19 mouse cellular contexts compared by ENCODE assay signal in the genomic region with DNA sequence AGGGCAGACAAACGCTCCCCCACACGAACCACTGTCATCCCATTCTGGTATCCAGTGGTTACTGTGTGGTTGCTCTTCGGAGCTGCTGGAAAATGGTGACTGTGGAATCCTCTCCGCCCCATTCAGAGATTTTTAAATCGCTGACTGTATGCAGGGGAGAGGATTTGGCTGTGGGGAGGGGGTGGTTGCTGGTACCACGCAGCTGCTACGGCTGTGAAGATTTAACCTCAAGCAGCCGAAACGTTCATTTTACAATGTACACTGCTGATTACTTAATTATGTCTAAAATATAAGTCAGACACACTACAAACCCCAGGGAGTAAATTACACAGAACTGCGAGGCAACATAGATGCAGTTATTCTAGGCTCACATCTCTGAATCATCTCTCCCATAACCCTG.
DNase-seq lines count a peak whose midpoint lies in the region; ATAC-seq and TF ChIP-seq lines count a peak whose summit lies in the region.
"Had no signal": no experiment of that assay in that cellular context is flagged by ENCODE, and none has a peak within 500 bp of the region (broad histone marks: within the 10 kb centered on the region; RNA-seq: fewer than 3 reads in every experiment).

No protein-coding gene starts in this region.

- no peak for TF ChIP-seq CTCF in forebrain, postnatal 0 days (IDR thresholded peaks at IDR 0.05; ENCODE audit: low read depth)
- TF ChIP-seq CTCF in left cerebral cortex, adult 2 months (IDR thresholded peaks at IDR 0.05) = no peak

- ATAC-seq in forebrain, postnatal 0 days = peak; percentile 58
- ATAC-seq in forebrain, embryonic 11.5 days (replicated peaks; ENCODE audit: low FRiP score) = no peak
- peak; percentile 51; the same call in 1 of the 2 replicates for ATAC-seq in embryonic facial prominence, embryonic 15.5 days (ENCODE audit: insufficient number of reproducible peaks, low FRiP score, low TSS enrichment, low read depth)
- no peak for ATAC-seq in erythroid progenitor cell, adult 5-6 weeks (replicated peaks; ENCODE audit: low FRiP score, poor library complexity, severe bottlenecking)
- ATAC-seq: inflammation-experienced regulatory T-cells, adult 6 months; intestine, postnatal 0 days had no signal

- intact Hi-C loops in left cerebral cortex, adult 2 months (cut with DNase I) = no loop called here
- intact Hi-C loops in left cerebral cortex, postnatal 36 days (cut with DNase I) = no loop called here

- H3K9me3 ChIP-seq in forebrain, postnatal 0 days (ENCODE audit: low read length) = no peaks in the 10 kb centered on the region
- H3K9me3 ChIP-seq in forebrain, embryonic 11.5 days (ENCODE audit: control insufficient read depth, low read length) = no peaks in the 10 kb centered on the region
- H3K9me3 ChIP-seq in embryonic facial prominence, embryonic 15.5 days (replicated peaks) = no peaks in the 10 kb centered on the region
- H3K9me3 ChIP-seq: embryonic facial prominence, embryonic 12.5 days; forebrain, embryonic 10.5 days; heart, embryonic 12.5 days; hindbrain, embryonic 15.5 days had no signal

- 63% methylated on average over 10 of the region's 10 CpGs for WGBS in forebrain, postnatal 0 days
- 82% methylated on average over 10 of the region's 10 CpGs for WGBS in forebrain, embryonic 11.5 days
- 61% methylated on average over 10 of the region's 10 CpGs for WGBS in embryonic facial prominence, embryonic 15.5 days

- no peak overlapping the region for H3K4me2 ChIP-seq in forebrain, postnatal 0 days (ENCODE audit: low read depth)
- no peak overlapping the region for H3K4me2 ChIP-seq in forebrain, embryonic 11.5 days (ENCODE audit: low read depth, low read length, severe bottlenecking)
- H3K4me2 ChIP-seq in embryonic facial prominence, embryonic 15.5 days (replicated peaks) = no peak overlapping the region
- H3K4me2 ChIP-seq: embryonic facial prominence, embryonic 12.5 days; heart, embryonic 12.5 days; hindbrain, embryonic 15.5 days had no signal

- no peak overlapping the region for H3K4me3 ChIP-seq in forebrain, postnatal 0 days (ENCODE audit: low read depth, low read length)
- H3K4me3 ChIP-seq in forebrain, embryonic 11.5 days (ENCODE audit: low read depth, low read length) = no peak overlapping the region
- H3K4me3 ChIP-seq in left cerebral cortex, adult 2 months = no peak overlapping the region
- no peak overlapping the region for H3K4me3 ChIP-seq in embryonic facial prominence, embryonic 15.5 days (replicated peaks)
- H3K4me3 ChIP-seq: embryonic facial prominence, embryonic 12.5 days; forebrain, embryonic 10.5 days; gastrocnemius, adult 2 months; heart, embryonic 12.5 days; hindbrain, embryonic 15.5 days had no signal

- no peak overlapping the region for H3K9ac ChIP-seq in forebrain, postnatal 0 days
- H3K9ac ChIP-seq in forebrain, embryonic 11.5 days (ENCODE audit: low read length) = no peak overlapping the region
- no peak overlapping the region for H3K9ac ChIP-seq in embryonic facial prominence, embryonic 15.5 days
- H3K9ac ChIP-seq: embryonic facial prominence, embryonic 12.5 days; heart, embryonic 12.5 days; hindbrain, embryonic 15.5 days had no signal

- H3K27ac ChIP-seq in forebrain, postnatal 0 days (ENCODE audit: low read depth, low read length) = no peak overlapping the region
- H3K27ac ChIP-seq in forebrain, embryonic 11.5 days (ENCODE audit: low read depth, low read length) = no peak overlapping the region
- 0 out of 2 replicates have a peak overlapping the region, but pooled peaks have one; percentile 11 for H3K27ac ChIP-seq in left cerebral cortex, adult 2 months
- H3K27ac ChIP-seq in embryonic facial prominence, embryonic 15.5 days (replicated peaks) = no peak overlapping the region
- H3K27ac ChIP-seq: embryonic facial prominence, embryonic 12.5 days; forebrain, embryonic 10.5 days; gastrocnemius, adult 2 months; hindbrain, embryonic 15.5 days had no signal

- no peaks in the 10 kb centered on the region for H3K27me3 ChIP-seq in forebrain, postnatal 0 days (ENCODE audit: insufficient read depth, low read length)
- no peaks in the 10 kb centered on the region for H3K27me3 ChIP-seq in forebrain, embryonic 11.5 days (ENCODE audit: control insufficient read depth, insufficient read depth, low read length)
- no peaks in the 10 kb centered on the region for H3K27me3 ChIP-seq in embryonic facial prominence, embryonic 15.5 days
- H3K27me3 ChIP-seq: embryonic facial prominence, embryonic 12.5 days; heart, embryonic 12.5 days; hindbrain, embryonic 15.5 days had no signal

- H3K4me1 ChIP-seq in forebrain, postnatal 0 days (ENCODE audit: insufficient read depth) = no peaks in the 10 kb centered on the region
- no peaks in the 10 kb centered on the region for H3K4me1 ChIP-seq in forebrain, embryonic 11.5 days (replicated peaks; ENCODE audit: control insufficient read depth, insufficient read depth, low read length)
- no peaks in the 10 kb centered on the region for H3K4me1 ChIP-seq in embryonic facial prominence, embryonic 15.5 days
- H3K4me1 ChIP-seq: embryonic facial prominence, embryonic 12.5 days; heart, embryonic 12.5 days; hindbrain, embryonic 15.5 days had no signal

- DNase-seq in forebrain, postnatal 0 days = peak; percentile 14
- DNase-seq in forebrain, embryonic 11.5 days (ENCODE audit: low spot score) = no peak
- DNase-seq in left cerebral cortex, adult 2 months (ENCODE audit: extremely low spot score in 1 of 2, low spot score in 2 of 2) = no peak
- DNase-seq in left cerebral cortex, postnatal 36 days (ENCODE audit: low spot score in 2 of 2) = no peak
- DNase-seq: adrenal gland, postnatal 25 days; cerebellum, adult 11 months; cerebellum, adult 8-10 months; cerebellum, postnatal 14 days; embryo, embryonic 11 days; gastrocnemius, adult 2 months; gastrocnemius, postnatal 25 days had no signal

- H3K36me3 ChIP-seq in forebrain, postnatal 0 days (ENCODE audit: insufficient read depth) = no peaks in the 10 kb centered on the region
- no peaks in the 10 kb centered on the region for H3K36me3 ChIP-seq in forebrain, embryonic 11.5 days (ENCODE audit: control insufficient read depth, insufficient read depth, low read length)
- H3K36me3 ChIP-seq in embryonic facial prominence, embryonic 15.5 days = no peaks in the 10 kb centered on the region
- H3K36me3 ChIP-seq: embryonic facial prominence, embryonic 12.5 days; forebrain, embryonic 10.5 days; heart, embryonic 12.5 days; hindbrain, embryonic 15.5 days had no signal

Comparison
In these comparisons a context has a peak if more than half of its experiments do, and no peak if none do; other contexts are left out.
1. ATAC-seq: peak in forebrain, postnatal 0 days (single experiment) and embryonic facial prominence, embryonic 15.5 days (single experiment); none in forebrain, embryonic 11.5 days (single experiment) and erythroid progenitor cell, adult 5-6 weeks (single experiment).